Mouse (Mus musculus): ENCODE data around the gene D630045J12Rik. TPM values are rescaled to one million over a fixed set of nuclear protein-coding genes. Genes with fewer than 3 reads are reported as not detected.

The D630045J12Rik gene
- polyA plus RNA-seq, 1 experiment = 1.7 TPM

DNA sequence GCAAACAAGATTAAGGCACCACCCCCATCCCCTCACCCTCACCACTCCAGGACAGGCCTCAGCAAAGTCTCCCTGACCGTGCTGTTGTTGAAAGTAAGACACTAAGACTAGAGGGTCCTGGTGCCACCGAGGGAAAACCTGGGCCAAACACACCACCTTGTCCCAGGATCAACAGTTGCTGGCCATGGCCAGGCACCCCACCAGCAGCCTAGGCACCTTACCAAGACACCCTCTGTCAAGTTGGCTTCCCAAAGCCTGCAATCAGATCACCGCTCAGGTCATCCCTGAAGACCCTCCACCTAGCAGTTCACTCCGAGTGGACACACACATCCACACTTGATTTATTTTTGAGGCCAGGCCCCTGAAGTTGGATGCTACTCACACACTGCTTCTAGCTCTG is 2.3 kb downstream of the D630045J12Rik start:
- Histone ChIP-seq H3K4me3 (ENCODE audit: insufficient read depth, poor library complexity, severe bottlenecking) (no peak overlapping the region), H3K79me2 (ENCODE audit: control insufficient read depth, insufficient read depth) (peaks cover 7% of the 10 kb centered on the region), H3K27me3 (ENCODE audit: control insufficient read depth, insufficient read depth, insufficient read length) (no peaks in the 10 kb centered on the region), H3K79me3 (ENCODE audit: low read depth) (no peaks in the 10 kb centered on the region), H3K36me3 (ENCODE audit: control insufficient read depth, insufficient read depth) (no peaks in the 10 kb centered on the region), H3ac (ENCODE audit: control insufficient read depth, insufficient read length, low read depth) (no peak overlapping the region)
- TF ChIP-seq CEBPB (IDR thresholded peaks at IDR 0.05; ENCODE audit: low read depth) = no peak
- TF ChIP-seq MYOG (IDR thresholded peaks at IDR 0.05; ENCODE audit: control insufficient read depth, extremely low read depth, insufficient read length) = no peak
- no peak for TF ChIP-seq MYOD1 (IDR thresholded peaks at IDR 0.05; ENCODE audit: control insufficient read depth, insufficient read length, low read depth)

GRCm38 (mm10) chr6:38247362-38247761 is 6.4 kb downstream of the D630045J12Rik start:
- H3K4me3 ChIP-seq (ENCODE audit: insufficient read depth, poor library complexity, severe bottlenecking) = no peak overlapping the region
- H3K36me3 ChIP-seq (ENCODE audit: control insufficient read depth, insufficient read depth) = no peaks in the 10 kb centered on the region
- no peaks in the 10 kb centered on the region for H3K79me3 ChIP-seq (ENCODE audit: low read depth)
- H3ac ChIP-seq (ENCODE audit: control insufficient read depth, insufficient read length, low read depth) = no peak overlapping the region
- peaks cover 6% of the 10 kb centered on the region for H3K79me2 ChIP-seq (ENCODE audit: control insufficient read depth, insufficient read depth)
- H3K27me3 ChIP-seq (ENCODE audit: control insufficient read depth, insufficient read depth, insufficient read length) = no peaks in the 10 kb centered on the region
- TF ChIP-seq CEBPB (IDR thresholded peaks at IDR 0.05; ENCODE audit: low read depth) (no peak), USF1 (IDR thresholded peaks at IDR 0.05; ENCODE audit: low read depth) (no peak), MAX (IDR thresholded peaks at IDR 0.05) (no peak), MYOD1 (IDR thresholded peaks at IDR 0.05; ENCODE audit: control insufficient read depth, insufficient read length, low read depth) (no peak), CTCF (IDR thresholded peaks at IDR 0.05; ENCODE audit: control insufficient read depth, insufficient read depth, insufficient read length) (no peak), MYOG (IDR thresholded peaks at IDR 0.05; ENCODE audit: control insufficient read depth, extremely low read depth, insufficient read length) (no peak), FOSL1 (IDR thresholded peaks at IDR 0.05; ENCODE audit: insufficient read depth, low read length, poor library complexity, severe bottlenecking) (no peak)

- no peak for TF ChIP-seq CTCF (IDR thresholded peaks at IDR 0.05; ENCODE audit: control insufficient read depth, insufficient read depth, insufficient read length)
- no peak for TF ChIP-seq MAX (IDR thresholded peaks at IDR 0.05)
- no peak for TF ChIP-seq USF1 (IDR thresholded peaks at IDR 0.05; ENCODE audit: low read depth)
- TF ChIP-seq CEBPB (IDR thresholded peaks at IDR 0.05; ENCODE audit: low read depth) = no peak
- no peak for TF ChIP-seq FOSL1 (IDR thresholded peaks at IDR 0.05; ENCODE audit: insufficient read depth, low read length, poor library complexity, severe bottlenecking)
- no peak for TF ChIP-seq MYOD1 (IDR thresholded peaks at IDR 0.05; ENCODE audit: control insufficient read depth, insufficient read length, low read depth)
- TF ChIP-seq MYOG (IDR thresholded peaks at IDR 0.05; ENCODE audit: control insufficient read depth, extremely low read depth, insufficient read length) = no peak
- H3K4me3 ChIP-seq (ENCODE audit: insufficient read depth, poor library complexity, severe bottlenecking) = no peak overlapping the region
- H3K27me3 ChIP-seq (ENCODE audit: control insufficient read depth, insufficient read depth, insufficient read length) = no peaks in the 10 kb centered on the region
- no peak overlapping the region for H3ac ChIP-seq (ENCODE audit: control insufficient read depth, insufficient read length, low read depth)
- H3K79me3 ChIP-seq (ENCODE audit: low read depth) = no peaks in the 10 kb centered on the region
- no peaks in the 10 kb centered on the region for H3K36me3 ChIP-seq (ENCODE audit: control insufficient read depth, insufficient read depth)
- no peaks in the 10 kb centered on the region for H3K79me2 ChIP-seq (ENCODE audit: control insufficient read depth, insufficient read depth)
Observed at GRCm38 (mm10) chr6:38244806-38245205, 9.0 kb downstream of the D630045J12Rik start.

DNA sequence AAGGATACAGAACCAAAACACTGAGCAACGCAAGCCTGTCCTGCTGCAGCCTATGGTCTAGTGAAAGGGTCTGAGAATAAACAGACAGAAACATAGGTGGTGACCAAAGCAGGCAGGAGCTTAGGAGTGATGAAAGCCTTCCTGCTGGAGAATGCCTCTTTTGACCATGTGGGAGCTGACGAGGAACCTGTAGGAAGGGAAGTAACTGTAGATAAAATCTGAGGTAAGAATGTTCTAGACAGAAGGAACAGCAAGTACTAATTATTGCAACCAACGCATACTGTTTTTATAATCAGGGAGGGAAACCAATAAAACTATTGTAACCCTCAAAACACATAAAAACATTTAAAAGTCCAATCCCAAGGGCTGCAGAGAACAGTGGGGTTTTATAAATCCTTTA is 9.6 kb downstream of the D630045J12Rik start:
- H3K27me3 ChIP-seq (ENCODE audit: control insufficient read depth, insufficient read depth, insufficient read length) = no peaks in the 10 kb centered on the region

GRCm38 (mm10) chr6:38242833-38243232 is 11.0 kb downstream of the D630045J12Rik start:
- no peaks in the 10 kb centered on the region for H3K79me2 ChIP-seq (ENCODE audit: control insufficient read depth, insufficient read depth)
- no peak overlapping the region for H3K4me3 ChIP-seq (ENCODE audit: insufficient read depth, poor library complexity, severe bottlenecking)
- no peaks in the 10 kb centered on the region for H3K27me3 ChIP-seq (ENCODE audit: control insufficient read depth, insufficient read depth, insufficient read length)
- no peaks in the 10 kb centered on the region for H3K36me3 ChIP-seq (ENCODE audit: control insufficient read depth, insufficient read depth)
- H3K79me3 ChIP-seq (ENCODE audit: low read depth) = no peaks in the 10 kb centered on the region
- no peak overlapping the region for H3ac ChIP-seq (ENCODE audit: control insufficient read depth, insufficient read length, low read depth)
- TF ChIP-seq MAX (IDR thresholded peaks at IDR 0.05) (no peak), CTCF (IDR thresholded peaks at IDR 0.05; ENCODE audit: control insufficient read depth, insufficient read depth, insufficient read length) (no peak), USF1 (IDR thresholded peaks at IDR 0.05; ENCODE audit: low read depth) (no peak), FOSL1 (IDR thresholded peaks at IDR 0.05; ENCODE audit: insufficient read depth, low read length, poor library complexity, severe bottlenecking) (no peak), MYOD1 (IDR thresholded peaks at IDR 0.05; ENCODE audit: control insufficient read depth, insufficient read length, low read depth) (no peak), MYOG (IDR thresholded peaks at IDR 0.05; ENCODE audit: control insufficient read depth, extremely low read depth, insufficient read length) (no peak), CEBPB (IDR thresholded peaks at IDR 0.05; ENCODE audit: low read depth) (no peak)

More for the DNA sequence above, 9.6 kb downstream of the D630045J12Rik start:
- H3K4me3 ChIP-seq (ENCODE audit: insufficient read depth, poor library complexity, severe bottlenecking) = no peak overlapping the region
- H3K36me3 ChIP-seq (ENCODE audit: control insufficient read depth, insufficient read depth) = no peaks in the 10 kb centered on the region
- no peak overlapping the region for H3ac ChIP-seq (ENCODE audit: control insufficient read depth, insufficient read length, low read depth)
- H3K79me2 ChIP-seq (ENCODE audit: control insufficient read depth, insufficient read depth) = no peaks in the 10 kb centered on the region
- TF ChIP-seq MYOD1 (IDR thresholded peaks at IDR 0.05; ENCODE audit: control insufficient read depth, insufficient read length, low read depth) = no peak
- no peak for TF ChIP-seq MAX (IDR thresholded peaks at IDR 0.05)
- no peak for TF ChIP-seq CTCF (IDR thresholded peaks at IDR 0.05; ENCODE audit: control insufficient read depth, insufficient read depth, insufficient read length)
- TF ChIP-seq MYOG (IDR thresholded peaks at IDR 0.05; ENCODE audit: control insufficient read depth, extremely low read depth, insufficient read length) = no peak
- no peak for TF ChIP-seq USF1 (IDR thresholded peaks at IDR 0.05; ENCODE audit: low read depth)
- TF ChIP-seq FOSL1 (IDR thresholded peaks at IDR 0.05; ENCODE audit: insufficient read depth, low read length, poor library complexity, severe bottlenecking) = no peak
- no peak for TF ChIP-seq CEBPB (IDR thresholded peaks at IDR 0.05; ENCODE audit: low read depth)
- H3K79me3 ChIP-seq (ENCODE audit: low read depth) = no peaks in the 10 kb centered on the region

DNA sequence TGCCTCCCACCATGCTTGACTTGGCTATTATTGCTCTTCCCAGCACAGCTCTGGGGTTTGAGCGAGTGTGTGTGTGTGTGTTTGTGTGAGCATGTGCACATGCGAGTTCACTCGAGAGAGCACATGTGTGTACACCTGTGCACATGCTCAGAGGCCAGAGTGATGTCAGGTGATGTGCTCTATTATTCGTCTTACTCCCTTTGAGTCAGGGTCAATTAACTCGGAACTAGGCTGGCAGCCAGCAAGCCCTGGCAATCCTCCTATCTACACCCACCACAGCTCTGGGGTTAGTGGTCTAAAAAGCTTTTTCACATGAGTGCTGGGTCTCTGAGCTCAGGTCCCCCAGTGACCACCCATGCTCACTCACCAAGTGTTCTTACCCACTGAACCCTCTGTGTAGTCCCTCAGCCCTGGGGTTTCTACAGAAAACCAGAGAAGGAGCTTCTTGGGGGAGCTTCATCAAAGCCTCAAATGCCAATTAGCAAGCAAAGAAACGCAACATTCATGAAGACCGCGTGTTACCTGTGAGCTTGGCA is 11.4 kb downstream of the D630045J12Rik start:
- H3K4me3 ChIP-seq (ENCODE audit: insufficient read depth, poor library complexity, severe bottlenecking) = no peak overlapping the region
- no peaks in the 10 kb centered on the region for H3K27me3 ChIP-seq (ENCODE audit: control insufficient read depth, insufficient read depth, insufficient read length)
- no peak overlapping the region for H3ac ChIP-seq (ENCODE audit: control insufficient read depth, insufficient read length, low read depth)
- no peaks in the 10 kb centered on the region for H3K79me2 ChIP-seq (ENCODE audit: control insufficient read depth, insufficient read depth)
- no peak for TF ChIP-seq MAX (IDR thresholded peaks at IDR 0.05)
- no peak for TF ChIP-seq MYOD1 (IDR thresholded peaks at IDR 0.05; ENCODE audit: control insufficient read depth, insufficient read length, low read depth)
- no peak for TF ChIP-seq CEBPB (IDR thresholded peaks at IDR 0.05; ENCODE audit: low read depth)
- H3K36me3 ChIP-seq (ENCODE audit: control insufficient read depth, insufficient read depth) = no peaks in the 10 kb centered on the region
- no peaks in the 10 kb centered on the region for H3K79me3 ChIP-seq (ENCODE audit: low read depth)
